Mouse (Mus musculus) forebrain, embryonic 16.5 days (tissue): ENCODE results near the gene Sat2. TPM values are rescaled to one million over a fixed set of nuclear protein-coding genes. Genes with fewer than 3 reads are reported as not detected.
"Not testable (repeated sequence)": the region's sequence is repeated elsewhere in the genome, so short reads cannot be mapped to it uniquely, and the experiment has no call there.

ENCODE experiments used
- ATAC-seq: fragments of 200-750 bp; cut with Nextera tagmentation; 2 replicates; pipeline ENCODE4 v1.8.0; 2017; ENCODE audit warnings: mild to moderate bottlenecking, moderate library complexity
- H3K27ac ChIP-seq: fragments of 300-500 bp; sonication (generic); 2 replicates; pipeline ENCODE4 v1.5.1; 2014; ENCODE audit warnings: low read length, control low read depth
- H3K27me3 ChIP-seq: fragments of 300-500 bp; sonication (generic); replicated peaks from 2 replicates; pipeline ENCODE4 v1.6.1; 2014; ENCODE audit warnings: low read length; ENCODE audit not compliant: control insufficient read depth, insufficient read depth
- H3K36me3 ChIP-seq: fragments of 300-500 bp; sonication (generic); 2 replicates; pipeline ENCODE4 v1.6.1; 2014; ENCODE audit not compliant: control insufficient read depth, insufficient read depth
- H3K4me1 ChIP-seq: fragments of 300-500 bp; sonication (generic); replicated peaks from 2 replicates; pipeline ENCODE4 v1.6.1; 2014; ENCODE audit warnings: low read length; ENCODE audit not compliant: control insufficient read depth, insufficient read depth
- H3K4me2 ChIP-seq: fragments of 300-500 bp; sonication (generic); 2 replicates; pipeline ENCODE4 v1.6.1; 2014; ENCODE audit warnings: mild to moderate bottlenecking, low read length, control low read depth
- H3K4me3 ChIP-seq: fragments of 300-500 bp; sonication (generic); replicated peaks from 2 replicates; pipeline ENCODE4 v1.5.1; 2014; ENCODE audit warnings: mild to moderate bottlenecking, low read length, control low read depth
- H3K9ac ChIP-seq: fragments of 300-500 bp; sonication (generic); replicated peaks from 2 replicates; pipeline ENCODE4 v1.6.1; 2014; ENCODE audit warnings: low read depth, low read length, control low read depth
- H3K9me3 ChIP-seq: fragments of 300-500 bp; sonication (generic); 2 replicates; pipeline ENCODE4 v1.6.1; 2016; ENCODE audit warnings: low read length; ENCODE audit not compliant: control insufficient read depth
- WGBS: fragments of 180-500 bp; shearing (Covaris S2); extraction: QIAGEN DNeasy Blood & Tissue Kit; methylation state at CpG from one replicate; pipeline ENCODE4 v1.1.7; 2014; 5-methylcytosine and 5-hydroxymethylcytosine counted together
- polyA plus RNA-seq: library from polyadenylated mRNA; unstranded; fragments of >200 nt; fragmentation: Nextera tagmentation; extraction: Ambion mirVana; gene quantifications from 2 replicates; pipeline ENCODE4 v1.2.1, GENCODE M21; 2015

Gene Sat2
- polyA plus RNA-seq, 1 experiment from 2014 or later, result 23.8 TPM

DNA sequence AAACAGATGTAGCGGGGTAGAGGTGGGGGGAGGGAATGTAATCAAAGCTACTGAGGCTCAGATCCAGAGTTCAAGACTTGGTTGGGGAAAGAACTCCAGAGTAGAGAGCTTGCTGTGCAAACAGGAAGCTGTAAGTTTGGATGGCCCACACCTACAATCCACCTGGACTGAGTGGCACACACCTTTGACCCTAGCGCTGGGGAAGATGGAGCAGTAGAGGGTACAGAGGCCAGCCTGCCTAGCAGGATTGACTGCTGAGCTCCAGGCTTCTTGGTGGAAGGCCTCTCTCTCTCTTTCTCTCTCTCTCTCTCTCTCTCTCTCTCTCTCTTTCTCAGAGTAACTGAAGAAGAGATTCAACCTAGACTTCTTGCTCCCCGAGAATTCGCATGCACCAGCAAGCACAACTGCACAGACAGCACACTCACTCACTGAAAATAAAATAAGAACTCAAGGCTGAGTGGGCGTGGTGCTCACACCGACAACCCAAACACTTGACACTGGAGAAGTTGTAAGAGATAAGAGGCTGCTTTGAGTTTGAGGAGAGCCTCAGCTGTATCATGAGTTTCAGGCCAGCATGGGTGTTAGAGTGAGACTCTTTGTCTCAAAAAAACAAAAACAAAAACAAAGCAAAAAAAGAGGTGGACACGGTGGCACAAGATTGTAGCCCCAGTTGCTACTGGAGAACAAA is 1.3 kb upstream of the Sat2 start:
- WGBS, result 85% methylated on average over 7 of the region's 7 CpGs
- no peak overlapping the region for H3K9ac ChIP-seq
- H3K36me3 ChIP-seq, result no peaks in the 10 kb centered on the region
- H3K4me2 ChIP-seq, result no peak overlapping the region
- H3K4me1 ChIP-seq, result peaks cover 16% of the 10 kb centered on the region
- no peak overlapping the region for H3K27ac ChIP-seq
- no peak for ATAC-seq
- H3K27me3 ChIP-seq, result no peaks in the 10 kb centered on the region
- H3K4me3 ChIP-seq, result no peak overlapping the region
- no peaks in the 10 kb centered on the region for H3K9me3 ChIP-seq

DNA sequence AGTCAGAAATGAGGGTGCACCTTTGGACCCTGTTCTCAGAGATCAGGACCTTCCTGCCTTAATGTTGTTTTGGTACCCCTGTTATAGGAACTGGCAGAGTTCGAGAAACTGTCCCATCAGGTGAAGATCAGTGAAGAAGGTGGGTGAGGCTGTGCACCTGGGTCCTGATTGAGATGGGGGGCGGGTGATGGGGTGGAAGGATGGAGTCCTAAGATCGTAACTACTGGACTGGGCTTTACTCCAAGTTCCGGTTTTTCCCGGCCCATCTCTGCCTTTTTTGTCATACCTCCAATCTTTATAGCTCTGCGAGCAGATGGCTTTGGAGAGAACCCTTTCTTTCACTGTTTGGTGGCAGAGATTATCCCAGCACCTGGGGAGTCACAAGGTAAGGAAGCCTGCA is 582 bp downstream of the Sat2 start:
- H3K9ac ChIP-seq, result peak overlapping the region; percentile 86
- 0 out of 2 replicates have a peak, but pooled peaks have one; percentile 18 for ATAC-seq
- H3K4me1 ChIP-seq, result peaks cover 16% of the 10 kb centered on the region
- H3K4me3 ChIP-seq, result peak overlapping the region; percentile 67
- no peaks in the 10 kb centered on the region for H3K36me3 ChIP-seq
- H3K27me3 ChIP-seq, result no peaks in the 10 kb centered on the region
- 42% methylated on average over 6 of the region's 6 CpGs for WGBS
- peak overlapping the region; percentile 73 for H3K4me2 ChIP-seq
- peak overlapping the region; percentile 78 for H3K27ac ChIP-seq
- H3K9me3 ChIP-seq, result no peaks in the 10 kb centered on the region

DNA sequence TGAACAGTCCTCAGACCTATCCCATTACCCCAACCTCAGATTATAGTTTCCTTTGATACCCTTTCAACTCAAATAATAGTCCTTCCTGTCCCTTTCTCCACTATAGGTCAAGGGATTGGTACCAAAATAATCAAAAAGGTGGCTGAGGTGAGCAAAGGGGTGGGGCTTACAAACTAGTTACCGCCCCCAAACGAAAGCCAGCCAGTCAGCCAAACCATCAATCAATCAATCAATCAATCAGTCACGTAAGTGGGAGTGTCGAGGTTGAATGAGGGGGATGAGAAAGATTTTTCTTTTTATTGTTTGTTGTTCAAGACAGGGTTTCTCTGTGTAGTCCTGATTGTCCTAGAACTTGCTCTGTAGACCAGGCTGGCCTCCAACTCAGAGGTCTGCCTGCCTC is 1.2 kb downstream of the Sat2 start:
- Histone ChIP-seq H3K4me1 (peaks cover 16% of the 10 kb centered on the region), H3K27me3 (no peaks in the 10 kb centered on the region), H3K4me2 (peak overlapping the region; percentile 73), H3K4me3 (no peak overlapping the region), H3K9me3 (no peaks in the 10 kb centered on the region), H3K27ac (no peak overlapping the region), H3K36me3 (no peaks in the 10 kb centered on the region), H3K9ac (peak overlapping the region; percentile 86; the same call in 1 of the 2 replicates)
- ATAC-seq, result no peak
- WGBS, result 63% methylated on average over 4 of the region's 4 CpGs

DNA sequence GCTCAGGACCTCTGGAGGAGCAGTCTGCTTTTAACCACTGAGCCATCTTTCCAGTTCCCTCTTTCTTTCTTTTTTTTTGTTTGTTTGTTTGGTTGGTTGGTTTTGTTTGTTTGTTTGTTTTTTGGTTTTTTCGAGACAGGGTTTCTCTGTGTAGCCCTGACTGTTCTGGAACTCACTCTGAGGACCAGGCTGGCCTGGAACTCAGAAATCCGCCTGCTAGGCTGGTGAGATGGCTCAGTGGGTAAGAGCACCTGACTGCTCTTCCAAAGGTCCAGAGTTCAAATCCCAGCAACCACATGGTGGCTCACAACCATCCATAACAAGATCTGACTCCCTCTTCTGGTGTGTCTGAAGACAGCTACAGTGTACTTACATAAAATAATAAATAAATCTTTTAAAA is 2.5 kb downstream of the Sat2 start:
- not testable (repeated sequence) for H3K36me3 ChIP-seq, ATAC-seq, H3K27me3 ChIP-seq, H3K4me2 ChIP-seq, H3K9ac ChIP-seq, H3K9me3 ChIP-seq, H3K4me3 ChIP-seq, H3K27ac ChIP-seq
- WGBS, result 90% methylated on average over 2 of the region's 2 CpGs
- peaks cover 16% of the 10 kb centered on the region for H3K4me1 ChIP-seq

DNA sequence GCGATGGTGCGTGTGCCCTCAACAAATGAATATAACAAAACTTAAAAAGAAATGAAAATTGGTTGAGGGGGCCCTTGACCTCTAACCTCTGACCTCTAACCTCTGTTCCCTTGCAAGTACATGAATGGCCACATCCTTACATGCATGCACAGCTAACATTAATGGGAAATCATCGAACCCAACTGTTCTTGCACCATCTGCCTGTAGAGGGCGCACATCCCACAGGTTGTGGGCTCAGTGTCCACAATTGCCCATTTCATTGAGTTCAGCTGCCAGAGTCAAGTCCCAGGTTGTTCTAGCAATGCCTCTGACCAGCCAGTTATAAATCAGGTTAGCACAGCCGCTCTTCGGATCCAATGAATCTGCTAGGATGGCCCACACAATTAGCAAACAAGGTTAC is 6.5 kb downstream of the Sat2 start:
- H3K9me3 ChIP-seq, result no peaks in the 10 kb centered on the region
- WGBS, result 38% methylated on average over 6 of the region's 6 CpGs
- H3K9ac ChIP-seq, result no peak overlapping the region
- ATAC-seq, result no peak
- H3K4me1 ChIP-seq, result 0 out of 2 replicates have a peak, but pooled peaks cover under 1% of the 10 kb centered on the region
- H3K36me3 ChIP-seq, result no peaks in the 10 kb centered on the region
- H3K27me3 ChIP-seq, result no peaks in the 10 kb centered on the region
- no peak overlapping the region for H3K4me3 ChIP-seq
- H3K27ac ChIP-seq, result no peak overlapping the region
- H3K4me2 ChIP-seq, result no peak overlapping the region

DNA sequence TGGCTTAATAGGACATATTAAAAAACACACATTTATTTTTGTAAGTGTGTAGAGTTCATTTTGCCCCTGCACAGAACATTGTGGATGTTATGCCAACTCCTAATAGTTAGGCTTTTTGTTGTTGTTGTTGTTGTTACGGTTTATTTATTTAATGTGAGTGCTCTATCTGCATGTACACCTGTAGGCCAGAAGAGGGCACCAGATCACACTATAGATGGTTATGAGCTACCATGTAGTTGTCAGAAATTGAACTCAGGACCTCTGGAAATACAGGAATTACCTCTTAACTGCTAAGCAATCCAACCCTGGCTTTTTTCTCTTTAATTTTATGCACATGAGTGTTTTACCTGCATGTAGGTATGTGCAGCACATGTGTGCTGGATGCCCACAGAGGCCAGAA is 8.0 kb downstream of the Sat2 start:
- no peak overlapping the region for H3K4me2 ChIP-seq
- no peak overlapping the region for H3K4me3 ChIP-seq
- H3K9ac ChIP-seq, result no peak overlapping the region
- WGBS, result 62% methylated on average over 1 of the region's 1 CpGs
- ATAC-seq, result no peak
- H3K27me3 ChIP-seq, result no peaks in the 10 kb centered on the region
- peaks cover 13% of the 10 kb centered on the region for H3K4me1 ChIP-seq
- H3K27ac ChIP-seq, result no peak overlapping the region
- H3K36me3 ChIP-seq, result no peaks in the 10 kb centered on the region
- no peaks in the 10 kb centered on the region for H3K9me3 ChIP-seq

DNA sequence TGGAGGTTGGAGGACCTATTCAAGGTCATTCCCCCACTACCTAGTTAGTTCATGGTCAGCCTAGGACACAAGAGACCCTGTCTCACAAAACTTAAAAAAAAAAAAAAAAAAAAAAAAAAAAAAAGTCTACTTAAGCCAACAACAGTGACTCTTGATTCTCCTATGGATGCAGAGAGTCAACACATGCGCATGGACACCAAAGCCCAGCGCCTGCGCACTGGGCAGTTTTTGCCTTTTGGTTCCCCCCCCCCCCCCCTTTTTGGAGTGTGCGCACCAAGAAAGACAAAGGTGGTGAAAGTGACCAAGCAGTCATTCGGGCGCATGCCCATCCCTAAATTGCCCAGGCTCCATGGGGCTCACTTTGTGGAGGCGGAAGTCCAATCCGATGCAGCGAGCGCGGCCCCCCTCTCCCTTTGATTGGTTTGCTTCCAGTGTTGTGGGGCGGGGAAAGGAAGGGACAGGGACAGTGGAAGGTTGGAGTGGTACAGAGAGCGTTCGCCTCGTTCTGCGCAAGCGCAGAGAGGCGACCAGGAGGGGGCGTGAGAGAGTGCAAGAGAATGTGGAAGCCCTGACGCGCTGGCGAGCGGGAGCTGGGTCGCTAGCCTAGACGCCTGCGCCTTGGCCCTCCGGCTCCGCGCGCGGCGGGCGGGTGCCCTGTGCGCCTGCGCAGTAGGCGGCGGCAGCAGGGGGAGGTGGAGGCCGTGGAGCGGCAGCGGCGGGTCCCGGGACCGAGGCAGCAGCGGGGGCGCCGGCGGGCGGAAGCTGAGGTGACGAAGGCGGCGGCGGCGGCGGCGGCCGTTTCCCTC is 10.7 kb downstream of the Sat2 start, which contains the start of gene Fxr2:
Fxr2 (plus strand) TSS at position 707 of the 806 bp plus-strand sequence.
- Histone ChIP-seq H3K36me3 (no peaks in the 10 kb centered on the region), H3K9ac (peak within 1 kb of the TSS; percentile 98), H3K4me3 (peak within 1 kb of the TSS; percentile 99), H3K4me2 (peak within 1 kb of the TSS; percentile 65), H3K27ac (peak within 1 kb of the TSS; percentile 93), H3K27me3 (no peaks in the 10 kb centered on the region), H3K9me3 (no peaks in the 10 kb centered on the region), H3K4me1 (peaks cover 27% of the 10 kb centered on the region)
- peak; percentile 97 for ATAC-seq
- under 1% methylated on average over 38 of the region's 56 CpGs for WGBS

DNA sequence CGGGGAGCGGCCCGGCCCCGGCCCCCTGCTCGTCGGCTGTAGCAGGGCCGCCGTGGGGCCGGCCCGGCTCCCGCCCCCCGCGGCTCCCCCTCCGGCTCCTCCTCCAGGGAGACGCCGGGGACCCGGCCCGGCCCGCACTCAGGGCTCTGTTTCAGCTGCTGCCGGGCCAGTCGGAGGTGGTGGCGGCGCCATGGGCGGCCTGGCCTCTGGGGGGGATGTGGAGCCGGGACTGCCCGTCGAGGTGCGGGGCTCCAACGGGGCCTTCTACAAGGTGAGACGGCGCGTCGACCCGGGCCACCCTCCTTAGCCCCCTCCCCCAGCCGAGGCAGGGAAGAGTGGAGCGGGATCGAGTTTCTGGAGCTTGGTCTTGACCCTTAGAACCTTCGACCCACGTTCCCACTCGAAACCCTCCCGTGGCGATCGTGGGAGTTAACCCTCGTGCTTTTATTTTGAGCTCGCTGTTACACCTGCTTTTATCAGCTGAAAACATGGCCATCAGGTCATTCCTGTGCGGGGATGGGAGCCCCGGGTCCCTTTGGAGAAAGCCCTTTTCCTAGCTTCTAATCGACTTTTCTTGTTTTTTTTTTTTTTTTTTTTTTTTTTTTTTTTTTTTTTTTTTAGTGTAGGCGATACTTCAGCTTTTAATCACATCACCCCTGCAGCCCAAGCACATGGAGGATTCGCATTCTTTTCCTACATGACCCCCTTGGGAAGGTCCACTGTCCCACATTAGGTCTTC is 11.5 kb downstream of the Sat2 start:
- Histone ChIP-seq H3K9ac (peak overlapping the region; percentile 98), H3K4me1 (peaks cover 27% of the 10 kb centered on the region), H3K36me3 (no peaks in the 10 kb centered on the region), H3K27ac (peak overlapping the region; percentile 93), H3K9me3 (no peaks in the 10 kb centered on the region), H3K27me3 (no peaks in the 10 kb centered on the region), H3K4me2 (peak overlapping the region; percentile 65), H3K4me3 (peak overlapping the region; percentile 99)
- peak; percentile 65 for ATAC-seq
- WGBS, result under 1% methylated on average over 31 of the region's 50 CpGs

DNA sequence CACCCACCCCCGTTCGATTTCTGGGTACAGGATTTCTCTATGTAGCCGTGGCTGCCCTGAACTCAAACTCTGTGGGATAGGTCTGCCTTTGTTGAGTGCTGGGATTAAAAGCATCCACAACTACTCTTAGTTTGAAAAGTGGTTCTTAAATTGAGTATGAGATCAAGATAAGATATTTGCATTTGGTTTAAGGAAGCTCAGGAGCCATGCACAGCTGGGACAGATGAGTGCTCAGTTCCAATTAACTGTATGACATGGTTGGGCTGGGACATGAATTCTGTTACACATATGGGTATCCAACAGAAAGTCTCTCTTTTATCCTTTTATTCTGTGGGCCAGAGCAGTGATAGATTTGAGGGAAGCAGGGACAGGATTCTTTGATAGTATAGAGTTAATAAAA is 13.6 kb downstream of the Sat2 start:
- Histone ChIP-seq H3K36me3 (peaks cover 8% of the 10 kb centered on the region; the same call in 1 of the 2 replicates), H3K9me3 (no peaks in the 10 kb centered on the region), H3K27ac (no peak overlapping the region), H3K4me3 (no peak overlapping the region), H3K4me2 (no peak overlapping the region), H3K9ac (no peak overlapping the region), H3K27me3 (no peaks in the 10 kb centered on the region), H3K4me1 (peaks cover 27% of the 10 kb centered on the region)
- 84% methylated on average over 3 of the region's 3 CpGs for WGBS
- ATAC-seq, result no peak
